Mouse (Mus musculus) left cerebral cortex, adult 9 months (tissue): Measurements from ENCODE around the gene Card10.

Experiments used
- DNase-seq, 2 experiments: peaks; one replicate each; pipeline ENCODE4 v3.0.0; 2022; ENCODE audit warnings: low spot score in 2 of 2

Card10 gene

GRCm38 (mm10) chr15:78801971-78802741 is 686 bp downstream of the Card10 start:
- no peak for DNase-seq

GRCm38 (mm10) chr15:78801571-78801970 is 1.3 kb downstream of the Card10 start:
- no peak for DNase-seq

GRCm38 (mm10) chr15:78799029-78799428 is 3.8 kb downstream of the Card10 start:
- no peak for DNase-seq

- no peak for DNase-seq
Measured at GRCm38 (mm10) chr15:78797060-78797329, 5.8 kb downstream of the Card10 start.

GRCm38 (mm10) chr15:78796196-78797059 is 6.4 kb downstream of the Card10 start:
- no peak for DNase-seq

GRCm38 (mm10) chr15:78790990-78791389 is 11.9 kb downstream of the Card10 start:
- no peak for DNase-seq

GRCm38 (mm10) chr15:78790451-78790850 is 12.4 kb downstream of the Card10 start:
- DNase-seq: no peak

- no peak for DNase-seq
Measured at GRCm38 (mm10) chr15:78789721-78790323, 13.0 kb downstream of the Card10 start.

- no peak for DNase-seq
Measured at GRCm38 (mm10) chr15:78788042-78788441, 14.8 kb downstream of the Card10 start.

- DNase-seq: no peak
Measured at GRCm38 (mm10) chr15:78787287-78787856, 15.5 kb downstream of the Card10 start.

- no peak for DNase-seq
Measured at GRCm38 (mm10) chr15:78786411-78786818, 16.4 kb downstream of the Card10 start.

- DNase-seq: no peak
Measured at GRCm38 (mm10) chr15:78785961-78786360, 16.9 kb downstream of the Card10 start.

GRCm38 (mm10) chr15:78785258-78785657 is 17.6 kb downstream of the Card10 start:
- DNase-seq: no peak

- DNase-seq: no peak
Measured at GRCm38 (mm10) chr15:78784520-78784919, 18.3 kb downstream of the Card10 start.

- no peak for DNase-seq
Measured at GRCm38 (mm10) chr15:78782348-78783103, 20.3 kb downstream of the Card10 start.

GRCm38 (mm10) chr15:78780908-78781307 is 21.9 kb downstream of the Card10 start:
- no peak for DNase-seq

- no peak for DNase-seq
Measured at GRCm38 (mm10) chr15:78780359-78780758, 22.5 kb downstream of the Card10 start.

- no peak for DNase-seq
Measured at GRCm38 (mm10) chr15:78779690-78780089, 23.2 kb downstream of the Card10 start.

- no peak for DNase-seq
Measured at GRCm38 (mm10) chr15:78779253-78779652, 23.6 kb downstream of the Card10 start.

GRCm38 (mm10) chr15:78778077-78778870 is 24.6 kb downstream of the Card10 start:
- DNase-seq: peak; percentile 83 to 96

- DNase-seq: peak in 1 of 2 experiments; percentile 32
Measured at GRCm38 (mm10) chr15:78773290-78773729, 29.5 kb downstream of the Card10 start, which contains the start of gene Mfng. Gene Mfng (minus strand): TSS chr15:78773475.
